Mouse (Mus musculus) forebrain, embryonic 16.5 days (tissue): ENCODE results near the gene Rhox4e. TPM values are rescaled to one million over a fixed set of nuclear protein-coding genes. Genes with fewer than 3 reads are reported as not detected.

ENCODE experiments used
- polyA plus RNA-seq: library from polyadenylated mRNA; unstranded; fragments of >200 nt; fragmentation: Nextera tagmentation; extraction: Ambion mirVana; gene quantifications from 2 replicates; pipeline ENCODE4 v1.2.1, GENCODE M21; 2015

The Rhox4e gene
- polyA plus RNA-seq, 1 experiment from 2014 or later, result not detected

Other genes with a start within 250 kb of the Rhox4e start
- not detected in 2 replicates for gene Rhox3a2, start 177.4 kb upstream of the Rhox4e start, polyA plus RNA-seq
- not detected in 2 replicates for gene Rhox4a2, start 166.6 kb upstream of the Rhox4e start, polyA plus RNA-seq
- not detected in 2 replicates for gene Rhox2b, start 145.3 kb upstream of the Rhox4e start, polyA plus RNA-seq
- not detected in 2 replicates for gene Rhox4b, start 124.9 kb upstream of the Rhox4e start, polyA plus RNA-seq
- gene Rhox2c, start 103.7 kb upstream of the Rhox4e start, polyA plus RNA-seq, result not detected in 2 replicates
- not detected in 2 replicates for gene Rhox3c, start 98.8 kb upstream of the Rhox4e start, polyA plus RNA-seq
- gene Rhox4c, start 77.1 kb upstream of the Rhox4e start, polyA plus RNA-seq, result not detected in 2 replicates
- gene Rhox2d, start 64.0 kb upstream of the Rhox4e start, polyA plus RNA-seq, result not detected in 2 replicates
- not detected in 2 replicates for gene Rhox4d, start 43.1 kb upstream of the Rhox4e start, polyA plus RNA-seq
- not detected in 2 replicates for gene Rhox2e, start 27.0 kb upstream of the Rhox4e start, polyA plus RNA-seq
- gene Rhox3e, start 15.4 kb upstream of the Rhox4e start, polyA plus RNA-seq, result not detected in 2 replicates
- gene Rhox2f, start 14.0 kb downstream of the Rhox4e start, polyA plus RNA-seq, result not detected in 2 replicates
- not detected in 2 replicates for gene Rhox3f, start 23.6 kb downstream of the Rhox4e start, polyA plus RNA-seq
- gene Rhox4f, start 50.3 kb downstream of the Rhox4e start, polyA plus RNA-seq, result not detected in 2 replicates
- gene Rhox3g, start 71.2 kb downstream of the Rhox4e start, polyA plus RNA-seq, result not detected in 2 replicates
- gene Rhox2g, start 86.1 kb downstream of the Rhox4e start, polyA plus RNA-seq, result not detected in 2 replicates
- gene Rhox4g, start 93.9 kb downstream of the Rhox4e start, polyA plus RNA-seq, result not detected in 2 replicates
- not detected in 2 replicates for gene Rhox3h, start 111.4 kb downstream of the Rhox4e start, polyA plus RNA-seq
- not detected in 2 replicates for gene Rhox2h, start 115.9 kb downstream of the Rhox4e start, polyA plus RNA-seq
- gene Rhox5, start 247.4 kb downstream of the Rhox4e start, polyA plus RNA-seq, result 0.56 TPM in 1 of 2 replicates, not detected in the other